Mouse (Mus musculus) hindbrain, embryonic 10.5 days (tissue): ENCODE data around the gene Spty2d1. TPM values are rescaled to one million over a fixed set of nuclear protein-coding genes. Genes with fewer than 3 reads are reported as not detected.
"Not testable (repeated sequence)": the region's sequence is repeated elsewhere in the genome, so short reads cannot be mapped to it uniquely, and the experiment has no call there.

Experiments
- DNase-seq: peaks from one replicate; pipeline ENCODE4 v3.0.0-alpha.2; 2017; ENCODE audit warnings: low spot score
- H3K27ac ChIP-seq: fragments of 300-500 bp; sonication (generic); 2 replicates; pipeline ENCODE4 v1.5.1; 2016; ENCODE audit warnings: mild to moderate bottlenecking, moderate library complexity
- H3K27me3 ChIP-seq: fragments of 300-500 bp; sonication (generic); 2 replicates; pipeline ENCODE4 v1.6.1; 2016; ENCODE audit warnings: mild to moderate bottlenecking; ENCODE audit not compliant: poor library complexity, insufficient read depth, severe bottlenecking
- H3K36me3 ChIP-seq: fragments of 300-500 bp; sonication (generic); 2 replicates; pipeline ENCODE4 v1.6.1; 2016; ENCODE audit warnings: mild to moderate bottlenecking, moderate library complexity
- H3K4me1 ChIP-seq: fragments of 300-500 bp; sonication (generic); replicated peaks from 2 replicates; pipeline ENCODE4 v1.6.1; 2016; ENCODE audit warnings: mild to moderate bottlenecking
- H3K4me3 ChIP-seq: fragments of 300-500 bp; sonication (generic); 2 replicates; pipeline ENCODE4 v1.5.1; 2016; ENCODE audit warnings: mild to moderate bottlenecking, moderate library complexity
- H3K9me3 ChIP-seq: fragments of 300-500 bp; sonication (generic); 2 replicates; pipeline ENCODE4 v1.6.1; 2016; ENCODE audit warnings: mild to moderate bottlenecking, moderate library complexity
- WGBS: fragments of 180-500 bp; shearing (Covaris S2); methylation state at CpG from one replicate; pipeline ENCODE4 v1.1.7; 2016; 5-methylcytosine and 5-hydroxymethylcytosine counted together
- polyA plus RNA-seq: library from polyadenylated mRNA; unstranded; fragments of >200 nt; fragmentation: Nextera tagmentation; extraction: Ambion mirVana; gene quantifications from 2 replicates; pipeline ENCODE4 v1.2.1, GENCODE M21; 2016

Spty2d1 gene
- polyA plus RNA-seq, 1 experiment from 2014 or later = 10.4 TPM

- Histone ChIP-seq H3K4me1 (peaks cover 25% of the 10 kb centered on the region), H3K27ac (no peak overlapping the region), H3K4me3 (no peak overlapping the region), H3K36me3 (peaks cover 55% of the 10 kb centered on the region), H3K9me3 (no peaks in the 10 kb centered on the region), H3K27me3 (no peaks in the 10 kb centered on the region)
- 92% methylated on average over 2 of the region's 2 CpGs for WGBS
- no peak for DNase-seq
Observed at GRCm38 (mm10) chr7:46998942-46999341, 9.3 kb downstream of the Spty2d1 start.

- no peaks in the 10 kb centered on the region for H3K9me3 ChIP-seq
- peaks cover 14% of the 10 kb centered on the region for H3K4me1 ChIP-seq
- no peak for DNase-seq
- no peak overlapping the region for H3K4me3 ChIP-seq
- H3K27ac ChIP-seq = no peak overlapping the region
- no peaks in the 10 kb centered on the region for H3K27me3 ChIP-seq
- H3K36me3 ChIP-seq = peaks cover 66% of the 10 kb centered on the region
- WGBS = 91% methylated on average over 21 of the region's 21 CpGs
Observed at GRCm38 (mm10) chr7:46997644-46998395, 10.4 kb downstream of the Spty2d1 start.

- H3K36me3 ChIP-seq = peaks cover 74% of the 10 kb centered on the region
- no peak overlapping the region for H3K27ac ChIP-seq
- H3K9me3 ChIP-seq = no peaks in the 10 kb centered on the region
- peaks cover 6% of the 10 kb centered on the region for H3K4me1 ChIP-seq
- WGBS = 94% methylated on average over 4 of the region's 4 CpGs
- H3K4me3 ChIP-seq = no peak overlapping the region
- H3K27me3 ChIP-seq = no peaks in the 10 kb centered on the region
- no peak for DNase-seq
Observed at GRCm38 (mm10) chr7:46997008-46997407, 11.2 kb downstream of the Spty2d1 start.

- 95% methylated on average over 3 of the region's 3 CpGs for WGBS
- peaks cover 2% of the 10 kb centered on the region; the same call in 1 of the 2 replicates for H3K4me1 ChIP-seq
- no peak overlapping the region for H3K27ac ChIP-seq
- H3K9me3 ChIP-seq = no peaks in the 10 kb centered on the region
- no peaks in the 10 kb centered on the region for H3K27me3 ChIP-seq
- no peak for DNase-seq
- H3K36me3 ChIP-seq = peaks cover 88% of the 10 kb centered on the region
- no peak overlapping the region for H3K4me3 ChIP-seq
Observed at GRCm38 (mm10) chr7:46995558-46995957, 12.7 kb downstream of the Spty2d1 start.

- Histone ChIP-seq H3K27me3 (no peaks in the 10 kb centered on the region), H3K4me3 (no peak overlapping the region), H3K27ac (no peak overlapping the region), H3K4me1 (no peaks in the 10 kb centered on the region), H3K9me3 (no peaks in the 10 kb centered on the region), H3K36me3 (peaks cover 81% of the 10 kb centered on the region)
- DNase-seq = no peak
- 91% methylated on average over 8 of the region's 8 CpGs for WGBS
Observed at GRCm38 (mm10) chr7:46993079-46993478, 15.1 kb downstream of the Spty2d1 start.

GRCm38 (mm10) chr7:46989387-46989786, 18.8 kb downstream of the Spty2d1 start:
- H3K4me3 ChIP-seq, H3K9me3 ChIP-seq, DNase-seq, H3K27ac ChIP-seq, H3K27me3 ChIP-seq, H3K4me1 ChIP-seq: not testable (repeated sequence)
- H3K36me3 ChIP-seq = peaks cover 44% of the 10 kb centered on the region
- WGBS = 78% methylated on average over 4 of the region's 4 CpGs

GRCm38 (mm10) chr7:46987073-46987472, 21.1 kb downstream of the Spty2d1 start:
- 65% methylated on average over 2 of the region's 2 CpGs for WGBS
- DNase-seq = no peak
- Histone ChIP-seq H3K4me1 (no peaks in the 10 kb centered on the region), H3K27ac (no peak overlapping the region), H3K9me3 (no peaks in the 10 kb centered on the region), H3K4me3 (no peak overlapping the region), H3K36me3 (peaks cover 21% of the 10 kb centered on the region), H3K27me3 (no peaks in the 10 kb centered on the region)

- WGBS = 68% methylated on average over 5 of the region's 5 CpGs
- Histone ChIP-seq H3K4me1 (no peaks in the 10 kb centered on the region), H3K4me3 (no peak overlapping the region), H3K9me3 (no peaks in the 10 kb centered on the region), H3K36me3 (peaks cover 17% of the 10 kb centered on the region; the same call in 1 of the 2 replicates), H3K27me3 (no peaks in the 10 kb centered on the region), H3K27ac (no peak overlapping the region)
- DNase-seq = peak; percentile 31
Observed at GRCm38 (mm10) chr7:46986646-46987045, 21.6 kb downstream of the Spty2d1 start.

GRCm38 (mm10) chr7:46985718-46986505, 22.3 kb downstream of the Spty2d1 start:
- Histone ChIP-seq H3K36me3 (peaks cover 10% of the 10 kb centered on the region; the same call in 1 of the 2 replicates), H3K4me1 (no peaks in the 10 kb centered on the region), H3K27me3 (no peaks in the 10 kb centered on the region), H3K9me3 (no peaks in the 10 kb centered on the region), H3K4me3 (no peak overlapping the region), H3K27ac (no peak overlapping the region)
- DNase-seq = no peak
- 62% methylated on average over 8 of the region's 8 CpGs for WGBS

- Histone ChIP-seq H3K4me1 (no peaks in the 10 kb centered on the region), H3K36me3 (no peaks in the 10 kb centered on the region), H3K4me3 (no peak within 1 kb of the TSS), H3K27me3 (no peaks in the 10 kb centered on the region), H3K27ac (no peak within 1 kb of the TSS), H3K9me3 (no peaks in the 10 kb centered on the region)
- DNase-seq = no peak
- WGBS = 96% methylated on average over 3 of the region's 3 CpGs
Observed at GRCm38 (mm10) chr7:46983280-46983679, 24.9 kb downstream of the Spty2d1 start, which contains the start of gene Gm9999. Gene Gm9999, plus strand, starts transcription at chr7:46983580.

- H3K4me1 ChIP-seq = no peaks in the 10 kb centered on the region
- H3K4me3 ChIP-seq = no peak overlapping the region
- H3K36me3 ChIP-seq = no peaks in the 10 kb centered on the region
- peaks cover 11% of the 10 kb centered on the region; the same call in 1 of the 2 replicates for H3K9me3 ChIP-seq
- no peaks in the 10 kb centered on the region for H3K27me3 ChIP-seq
- DNase-seq = no peak
- no peak overlapping the region for H3K27ac ChIP-seq
- 90% methylated on average over 11 of the region's 11 CpGs for WGBS
Observed at GRCm38 (mm10) chr7:46975456-46975855, 32.8 kb downstream of the Spty2d1 start.

GRCm38 (mm10) chr7:46974648-46975047, 33.6 kb downstream of the Spty2d1 start:
- Histone ChIP-seq H3K36me3 (no peaks in the 10 kb centered on the region), H3K27me3 (no peaks in the 10 kb centered on the region), H3K4me3 (no peak overlapping the region), H3K27ac (no peak overlapping the region), H3K4me1 (no peaks in the 10 kb centered on the region), H3K9me3 (peaks cover 11% of the 10 kb centered on the region; the same call in 1 of the 2 replicates)
- DNase-seq = no peak
- WGBS = 94% methylated on average over 4 of the region's 4 CpGs

- 95% methylated on average over 4 of the region's 4 CpGs for WGBS
- Histone ChIP-seq H3K36me3 (no peaks in the 10 kb centered on the region), H3K27me3 (no peaks in the 10 kb centered on the region), H3K9me3 (peaks cover 11% of the 10 kb centered on the region; the same call in 1 of the 2 replicates), H3K4me3 (no peak overlapping the region), H3K4me1 (no peaks in the 10 kb centered on the region), H3K27ac (no peak overlapping the region)
- DNase-seq = no peak
Observed at GRCm38 (mm10) chr7:46969898-46970297, 38.3 kb downstream of the Spty2d1 start.
